Mouse (Mus musculus): Measurements from ENCODE around the gene Ccr3.

DNA sequence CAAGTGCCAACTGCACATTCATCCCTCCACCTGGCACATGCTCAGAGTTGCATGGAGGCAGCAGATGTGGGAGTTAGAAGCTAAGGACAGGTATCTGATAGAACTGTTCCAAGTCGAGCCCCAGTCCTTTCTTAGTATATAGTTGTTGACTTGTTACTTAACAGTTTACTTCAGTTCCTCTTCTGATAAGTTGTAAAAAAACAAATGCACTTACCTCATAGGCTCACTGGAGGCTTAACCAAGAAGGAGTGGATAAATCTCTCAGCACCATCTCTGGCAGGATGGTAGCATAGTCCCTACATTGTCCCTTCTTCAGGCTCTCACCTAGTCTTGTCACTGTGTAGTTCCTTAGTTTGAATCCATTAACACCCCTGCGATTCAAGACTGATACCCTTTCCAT lies 9.1 kb upstream of the Ccr3 start:
- TF ChIP-seq POLR2A (IDR thresholded peaks at IDR 0.05; ENCODE audit: insufficient read length, low read depth) (no peak), E2F4 (IDR thresholded peaks at IDR 0.05; ENCODE audit: insufficient read depth) (no peak), POLR2AphosphoS2 (IDR thresholded peaks at IDR 0.05; ENCODE audit: insufficient read length, low read depth) (no peak), TCF12 (IDR thresholded peaks at IDR 0.05; ENCODE audit: insufficient read depth, poor library complexity, severe bottlenecking) (no peak), MAX (IDR thresholded peaks at IDR 0.05; ENCODE audit: low read depth) (no peak), REST (IDR thresholded peaks at IDR 0.05; ENCODE audit: insufficient read depth, insufficient read length) (no peak), USF1 (IDR thresholded peaks at IDR 0.05; ENCODE audit: low read depth) (no peak), MYOD1 (IDR thresholded peaks at IDR 0.05; ENCODE audit: control insufficient read depth in 1 of 3, insufficient read length in 2 of 3, low read depth in 2 of 3) (no peak)

Data from myocyte (in vitro differentiated cells).